Mouse (Mus musculus): Measurements from ENCODE around the gene Xrcc6.

GRCm38 (mm10) chr15:81961078-81961451, 26.6 kb upstream of the Xrcc6 start:
- TF ChIP-seq TAL1 (conservative IDR thresholded peaks at IDR 0.05; ENCODE audit: low read depth, low read length) (no peak), CTCF (IDR thresholded peaks at IDR 0.05; ENCODE audit: low read depth, low read length) (no peak), GATA1 (IDR thresholded peaks at IDR 0.05; ENCODE audit: borderline replicate concordance, low read length) (no peak)
